Mouse (Mus musculus): ENCODE measurements around the gene Gcsh.

- no peak for TF ChIP-seq CTCF (IDR thresholded peaks at IDR 0.05; ENCODE audit: low read depth)
- TF ChIP-seq EP300 (IDR thresholded peaks at IDR 0.05; ENCODE audit: low read depth) = no peak
These were observed 38.9 kb downstream of the Gcsh start for GRCm38 (mm10) chr8:116954415-116954814.

Measured in heart, postnatal 0 days (tissue).